Comparison of ENCODE assay signal across 9 mouse cellular contexts in the genomic region with DNA sequence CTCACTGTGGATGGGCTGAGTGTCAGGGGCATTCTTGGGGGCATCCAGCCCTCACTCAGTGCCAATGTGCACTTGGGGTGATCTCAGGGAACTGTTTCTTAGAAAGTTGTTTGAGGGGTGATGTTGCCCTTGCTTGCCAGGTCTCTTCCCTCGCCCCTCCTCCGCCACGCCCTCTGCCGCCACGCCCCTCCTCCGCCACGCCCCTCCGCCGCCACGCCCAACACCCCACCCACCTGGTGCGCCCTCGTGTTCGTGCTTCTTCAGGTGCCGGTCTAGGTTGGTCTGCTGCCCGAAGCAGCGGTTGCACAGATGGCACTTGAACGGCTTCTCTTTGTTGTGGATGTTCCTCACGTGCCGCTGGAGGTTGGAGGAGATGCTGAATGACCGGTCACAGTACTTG. TPM values are rescaled to one million over a fixed set of nuclear protein-coding genes. Genes with fewer than 3 reads are reported as not detected.
DNase-seq lines count a peak whose midpoint lies in the region; ATAC-seq lines count a peak whose summit lies in the region.
"Had no signal": no experiment of that assay in that cellular context is flagged by ENCODE, and none has a peak within 500 bp of the region (broad histone marks: within the 10 kb centered on the region; RNA-seq: fewer than 3 reads in every experiment).

No protein-coding gene starts in this region.

- no peaks in the 10 kb centered on the region for H3K36me3 ChIP-seq in liver, embryonic 13.5 days
- H3K36me3 ChIP-seq in liver, embryonic 11.5 days (ENCODE audit: control insufficient read depth, insufficient read depth, low read length): no peaks in the 10 kb centered on the region
- no peaks in the 10 kb centered on the region for H3K36me3 ChIP-seq in intestine, embryonic 16.5 days (ENCODE audit: control insufficient read depth, insufficient read depth, low read length)

- H3K4me2 ChIP-seq in liver, embryonic 13.5 days: no peak overlapping the region
- H3K4me2 ChIP-seq in liver, embryonic 11.5 days: no peak overlapping the region
- no peak overlapping the region for H3K4me2 ChIP-seq in intestine, embryonic 16.5 days (ENCODE audit: low read depth, low read length)

- H3K4me1 ChIP-seq in liver, embryonic 13.5 days (replicated peaks): peaks cover 4% of the 10 kb centered on the region
- no peaks in the 10 kb centered on the region for H3K4me1 ChIP-seq in liver, embryonic 11.5 days (replicated peaks; ENCODE audit: control insufficient read depth, insufficient read depth, low read length)
- H3K4me1 ChIP-seq in intestine, embryonic 16.5 days (ENCODE audit: control insufficient read depth, insufficient read depth, low read length): peaks cover 18% of the 10 kb centered on the region

- peak; percentile 28 for DNase-seq in embryo, embryonic 9.5 days (ENCODE audit: extremely low spot score)
- no peak for DNase-seq in embryo, embryonic 10 days (ENCODE audit: low spot score)
- DNase-seq in liver, embryonic 13.5 days: no peak
- DNase-seq in liver, embryonic 11.5 days (ENCODE audit: low spot score): no peak
- DNase-seq in naive thymus-derived CD4-positive, alpha-beta T cell, adult 2 months (ENCODE audit: low read depth): peak; percentile 5
- no peak for DNase-seq in natural killer cell, adult 2 months (ENCODE audit: low spot score in 2 of 2)
- DNase-seq in urinary bladder, postnatal 25 days (ENCODE audit: low spot score): no peak

- no peaks in the 10 kb centered on the region for H3K9me3 ChIP-seq in liver, embryonic 13.5 days (replicated peaks)
- no peaks in the 10 kb centered on the region for H3K9me3 ChIP-seq in liver, embryonic 11.5 days (ENCODE audit: control insufficient read depth, low read length)
- H3K9me3 ChIP-seq in intestine, embryonic 16.5 days (ENCODE audit: control insufficient read depth, low read length): no peaks in the 10 kb centered on the region

- WGBS in liver, embryonic 13.5 days (ENCODE audit: insufficient replicate concordance): 6% methylated on average over 20 of the region's 20 CpGs
- WGBS in liver, embryonic 11.5 days: 13% methylated on average over 20 of the region's 20 CpGs
- WGBS in intestine, embryonic 16.5 days: 10% methylated on average over 20 of the region's 20 CpGs

- no peak overlapping the region for H3K27ac ChIP-seq in liver, embryonic 13.5 days
- no peak overlapping the region for H3K27ac ChIP-seq in liver, embryonic 11.5 days (ENCODE audit: low read depth, low read length)
- no peak overlapping the region for H3K27ac ChIP-seq in intestine, embryonic 16.5 days (ENCODE audit: low read length)

- peak; percentile 43; the same call in 1 of the 2 replicates for ATAC-seq in liver, embryonic 13.5 days (ENCODE audit: low read depth)
- ATAC-seq in liver, embryonic 11.5 days (replicated peaks; ENCODE audit: low FRiP score): no peak
- peak; percentile 36 for ATAC-seq in intestine, embryonic 16.5 days

- no peak overlapping the region for H3K4me3 ChIP-seq in liver, embryonic 13.5 days (replicated peaks)
- no peak overlapping the region for H3K4me3 ChIP-seq in liver, embryonic 11.5 days (ENCODE audit: low read depth, low read length)
- H3K4me3 ChIP-seq in intestine, embryonic 16.5 days (ENCODE audit: low read length): no peak overlapping the region

- H3K27me3 ChIP-seq in liver, embryonic 13.5 days: no peaks in the 10 kb centered on the region
- H3K27me3 ChIP-seq in liver, embryonic 11.5 days (replicated peaks; ENCODE audit: control insufficient read depth, insufficient read depth, low read length): 0 out of 2 replicates have a peak, but pooled peaks cover 5% of the 10 kb centered on the region
- 0 out of 2 replicates have a peak, but pooled peaks cover 4% of the 10 kb centered on the region for H3K27me3 ChIP-seq in intestine, embryonic 16.5 days (replicated peaks; ENCODE audit: control insufficient read depth, insufficient read depth, low read length)

- H3K9ac ChIP-seq in liver, embryonic 13.5 days: no peak overlapping the region
- H3K9ac ChIP-seq in liver, embryonic 11.5 days (ENCODE audit: low read depth, low read length): no peak overlapping the region
- H3K9ac ChIP-seq in intestine, embryonic 16.5 days (ENCODE audit: low read depth, low read length): no peak overlapping the region

RNA-seq across cellular contexts. Expression of gene B230104I21Rik, which starts 7.5 kb away (rescaled TPM):
- polyA plus RNA-seq in liver, embryonic 13.5 days (2015; fragmentation: Nextera tagmentation; extraction: Ambion mirVana): not detected in 2 replicates
- not detected in 2 replicates for polyA plus RNA-seq in liver, embryonic 11.5 days (2014; fragmentation: Nextera tagmentation; extraction: Ambion mirVana)
- polyA plus RNA-seq in intestine, embryonic 16.5 days (2015; fragmentation: Nextera tagmentation; extraction: Ambion mirVana): not detected in 2 replicates
- polyA plus RNA-seq: neural tube, embryonic 14.5 days had no signal

RNA-seq across cellular contexts. Expression of gene Arhgef16, which starts 27.0 kb away (rescaled TPM):
- polyA plus RNA-seq in liver, embryonic 13.5 days (2015; fragmentation: Nextera tagmentation; extraction: Ambion mirVana): 4.2 and 5.0 TPM in 2 replicates
- polyA plus RNA-seq in liver, embryonic 11.5 days (2014; fragmentation: Nextera tagmentation; extraction: Ambion mirVana): 5.3 and 5.9 TPM in 2 replicates
- polyA plus RNA-seq in intestine, embryonic 16.5 days (2015; fragmentation: Nextera tagmentation; extraction: Ambion mirVana): 69.5 and 74.1 TPM in 2 replicates

Comparison
In these comparisons a context has a peak if more than half of its experiments do, and no peak if none do; other contexts are left out.
1. DNase-seq: peak in embryo, embryonic 9.5 days (single experiment) and naive thymus-derived CD4-positive, alpha-beta T cell, adult 2 months (single experiment); none in embryo, embryonic 10 days (single experiment), liver, embryonic 13.5 days (single experiment), liver, embryonic 11.5 days (single experiment), natural killer cell, adult 2 months (0 of 2) and urinary bladder, postnatal 25 days (single experiment).
2. RNA of gene Arhgef16, which starts 27.0 kb away (polyA plus RNA-seq): 69.5 to 74.1 TPM in intestine, embryonic 16.5 days; 5.3 to 5.9 TPM in liver, embryonic 11.5 days and 4.2 to 5.0 TPM in liver, embryonic 13.5 days; every median in the first group is over 10 times any median in the second.